Mouse (Mus musculus): ENCODE measurements around the gene Ccdc137.

The Ccdc137 gene

DNA sequence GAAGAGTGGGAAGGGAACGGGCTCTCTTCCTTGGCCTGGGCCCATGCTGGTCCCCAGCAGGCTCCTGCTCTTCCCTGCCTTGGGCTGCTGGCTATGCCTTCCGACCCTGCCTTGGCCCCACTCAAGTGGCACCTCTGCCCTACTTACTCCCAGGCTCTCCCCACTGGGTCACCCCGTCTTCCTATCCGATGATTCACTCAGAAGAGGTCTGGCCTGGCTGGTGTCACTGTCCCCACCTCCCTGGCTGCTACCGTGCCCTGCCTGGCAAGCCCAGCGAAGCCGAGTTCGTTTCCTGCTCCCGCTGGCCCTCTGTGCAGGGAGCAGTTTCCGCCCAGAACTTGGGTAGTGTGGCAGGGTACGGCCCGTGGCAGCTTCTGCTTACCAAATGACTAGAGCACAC lies 40.3 kb downstream of the Ccdc137 start:
- no peak for DNase-seq (ENCODE audit: low spot score)

DNA sequence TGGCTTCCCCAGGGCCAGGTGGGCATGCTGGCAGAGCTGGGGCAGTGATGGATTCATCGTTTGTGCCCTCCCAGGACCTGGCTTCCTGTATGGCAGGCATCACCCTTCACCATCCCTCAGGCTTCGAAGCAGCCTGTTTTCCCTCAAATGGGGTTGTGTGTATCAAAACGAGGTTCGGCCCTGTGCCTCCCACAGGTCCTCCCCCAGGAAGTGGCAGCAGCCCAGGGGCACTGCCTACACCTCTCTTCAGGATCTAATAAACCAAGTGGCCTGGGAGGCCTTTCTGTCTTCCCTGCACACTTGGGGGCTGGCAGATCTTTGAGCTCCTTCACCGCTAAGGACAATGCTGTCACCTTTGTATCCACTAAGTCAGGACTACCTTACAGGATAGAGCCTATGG lies 41.0 kb downstream of the Ccdc137 start:
- DNase-seq (ENCODE audit: low spot score), result no peak

GRCm38 (mm10) chr11:120499894-120500293 lies 42.0 kb downstream of the Ccdc137 start:
- no peak for DNase-seq (ENCODE audit: low spot score)

GRCm38 (mm10) chr11:120500357-120500756 lies 42.4 kb downstream of the Ccdc137 start:
- no peak for DNase-seq (ENCODE audit: low spot score)

- no peak for DNase-seq (ENCODE audit: low spot score)
Observed at GRCm38 (mm10) chr11:120501018-120501417, 43.1 kb downstream of the Ccdc137 start.

DNA sequence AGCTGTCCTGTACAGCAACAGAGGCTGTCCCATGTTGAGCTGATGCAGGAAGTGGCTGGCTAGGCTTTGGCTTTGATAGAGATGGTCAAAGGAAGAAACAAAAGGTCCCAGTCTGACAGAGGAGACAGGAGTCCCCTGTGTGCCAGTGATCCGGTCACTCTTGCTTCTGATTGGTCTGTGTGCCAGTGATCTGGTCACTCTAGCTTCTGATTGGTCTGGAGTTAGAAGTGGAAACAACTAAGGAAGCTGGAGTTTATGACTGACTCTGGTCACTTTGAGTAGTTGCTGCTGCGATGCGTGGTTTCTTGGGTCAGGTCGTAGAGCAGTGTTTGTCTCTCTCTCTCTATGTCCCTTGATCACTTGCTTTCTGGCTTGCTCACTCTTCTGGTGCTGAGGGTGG lies 43.8 kb downstream of the Ccdc137 start:
- no peak for DNase-seq (ENCODE audit: low spot score)

DNA sequence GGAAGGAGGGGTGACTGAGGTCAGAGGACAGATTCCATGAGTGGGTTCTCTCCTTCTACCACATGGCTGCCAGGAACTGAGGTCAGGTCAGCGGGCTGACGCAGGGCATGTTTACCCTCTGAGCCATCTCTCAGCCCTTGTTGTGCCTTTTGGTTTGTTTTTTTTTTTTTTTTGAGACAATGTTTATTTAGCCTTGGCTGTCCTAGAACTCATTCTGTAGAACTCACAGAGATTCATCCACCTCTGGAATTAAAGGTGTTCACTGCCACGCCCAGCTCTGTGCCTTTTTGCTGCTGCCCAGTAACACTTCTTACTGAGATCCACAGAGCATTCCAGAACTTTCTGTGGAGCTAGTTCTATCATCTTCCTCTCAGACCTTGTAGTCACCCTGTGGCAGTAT lies 47.7 kb downstream of the Ccdc137 start:
- no peak for DNase-seq (ENCODE audit: low spot score)

DNA sequence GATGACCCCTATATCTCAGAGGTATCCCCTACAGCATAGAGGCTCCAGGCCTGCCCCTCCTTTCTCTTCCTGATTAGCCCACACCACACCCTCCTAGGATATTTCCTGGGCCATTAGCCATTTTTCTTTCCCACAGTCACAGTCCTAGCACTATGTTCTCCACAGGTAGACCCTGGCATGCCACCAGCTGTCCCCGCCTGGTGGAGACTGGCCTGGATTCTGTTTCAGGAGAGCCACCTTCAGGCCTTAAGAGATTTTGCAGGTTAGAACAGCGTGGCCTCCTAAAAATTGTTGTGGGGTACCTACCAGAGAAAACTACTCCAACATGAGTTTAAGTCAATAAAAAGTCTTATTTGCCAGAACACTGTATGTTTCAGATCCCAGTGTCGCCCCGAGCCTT lies 49.0 kb downstream of the Ccdc137 start:
- peak; percentile 42 for DNase-seq (ENCODE audit: low spot score)

- DNase-seq (ENCODE audit: low spot score), result no peak
Observed at GRCm38 (mm10) chr11:120507611-120508289, 49.8 kb downstream of the Ccdc137 start.

DNA sequence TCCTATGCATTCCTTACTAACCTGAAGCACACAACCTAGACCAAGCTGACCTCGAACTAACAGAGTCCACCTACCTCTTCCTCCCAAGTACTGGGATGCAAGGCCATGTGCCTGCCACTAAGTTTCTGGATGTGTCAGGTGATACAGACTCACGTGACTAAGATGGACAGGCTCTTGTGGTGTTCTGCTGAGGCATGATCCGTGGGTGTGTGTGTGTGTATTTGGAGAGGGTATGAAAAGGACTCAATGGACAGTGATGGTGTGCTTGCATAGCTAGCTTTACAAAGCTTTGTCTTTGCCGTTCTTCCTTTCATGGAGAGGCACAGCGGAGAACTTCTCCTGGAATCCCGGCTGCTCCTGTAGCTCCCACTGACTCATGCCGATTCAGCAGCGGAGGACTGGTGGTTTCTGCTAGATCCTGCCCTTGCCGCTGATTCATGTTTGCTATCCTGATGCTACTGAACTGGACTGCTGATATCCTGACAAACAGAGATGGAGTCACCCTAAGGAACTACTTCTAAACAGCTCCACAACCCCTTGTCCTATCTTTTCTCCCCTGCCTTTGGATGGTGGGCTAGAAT lies 50.5 kb downstream of the Ccdc137 start:
- DNase-seq (ENCODE audit: low spot score), result no peak

DNA sequence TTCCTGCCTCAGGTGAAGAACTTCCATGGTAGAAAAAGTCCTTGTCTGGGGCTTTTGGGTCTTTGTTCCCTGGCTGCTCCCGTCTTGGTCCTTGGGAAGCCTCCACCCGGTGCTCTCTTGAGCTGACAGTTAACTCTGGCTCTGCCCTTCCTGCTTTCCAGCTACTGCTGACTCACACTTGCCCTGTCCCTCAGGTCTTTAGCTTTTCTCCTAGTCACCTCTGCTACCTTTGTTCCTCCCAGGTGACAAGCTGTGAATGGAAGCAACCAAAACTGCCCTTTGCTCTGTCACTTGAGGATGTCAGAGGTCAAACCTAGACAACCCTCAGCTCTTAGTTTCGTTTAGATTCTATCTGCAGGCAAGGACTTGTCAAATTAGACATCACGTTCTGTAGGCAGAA lies 52.0 kb downstream of the Ccdc137 start:
- DNase-seq (ENCODE audit: low spot score), result no peak

- peak; percentile 35 for DNase-seq (ENCODE audit: low spot score)
Observed at GRCm38 (mm10) chr11:120510375-120511030, 52.6 kb downstream of the Ccdc137 start.

DNA sequence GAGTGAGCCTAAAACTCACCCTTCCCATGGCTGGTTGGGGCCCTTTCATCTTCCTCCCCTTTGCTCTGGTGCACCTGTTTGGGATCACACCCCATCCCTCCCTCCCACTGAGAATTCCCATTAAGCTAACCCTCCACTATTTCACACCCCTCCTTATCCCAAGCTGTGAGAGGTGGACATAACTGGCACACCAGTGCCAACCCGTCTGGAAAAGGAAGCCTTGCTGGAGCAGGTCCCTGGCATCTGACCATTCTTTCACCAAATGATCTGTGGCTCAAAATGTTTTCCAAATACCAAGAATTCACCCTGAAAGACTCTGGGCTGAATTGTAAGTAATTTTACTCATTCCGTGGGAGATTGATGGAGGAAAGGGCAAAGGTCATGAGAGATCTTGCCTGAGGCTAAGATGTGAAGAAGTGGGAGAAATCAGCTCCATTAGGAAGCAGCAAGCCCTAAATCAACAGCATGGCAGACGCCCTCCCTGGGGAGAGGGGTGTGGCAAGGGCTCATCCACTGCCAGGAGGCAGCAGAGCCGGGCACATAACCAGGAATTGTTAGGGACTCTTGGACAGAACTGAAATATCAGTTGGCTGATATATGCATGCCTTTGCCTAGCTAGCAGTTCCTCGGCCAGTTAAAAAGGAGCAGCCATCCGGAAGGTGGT lies 55.0 kb downstream of the Ccdc137 start:
- peak; percentile 85 for DNase-seq (ENCODE audit: low spot score)
